Mouse (Mus musculus) left cerebral cortex, postnatal 36 days (tissue): Measurements from ENCODE around the gene Tubb2a. TPM values are rescaled to one million over a fixed set of nuclear protein-coding genes. Genes with fewer than 3 reads are reported as not detected.

Experiments used
- DNase-seq, 2 experiments: peaks; one replicate each; pipeline ENCODE4 v3.0.0; 2021 to 2022; ENCODE audit warnings: low spot score in 2 of 2, mixed read lengths in 1 of 2
- intact Hi-C: fragments of 180-260 bp; cut with DNase I; formaldehyde crosslinking; loops from one replicate; pipeline ENCODE4 v1.15.1; 2025
- total RNA-seq, 2 experiments: library from RNA; stranded (reverse); gene quantifications; 2 replicates each; pipeline ENCODE4 v1.2.3; 2021

The Tubb2a gene
- 100 to 1,000 TPM; 839 to 952 TPM for total RNA-seq

- intact Hi-C loops = loop anchor here (2.0 kb wide), 2 partner anchors 53 to 73 kb away; partner anchors contain the start of gene Tubb2b
- peak; percentile 91 to 92 for DNase-seq
Observed at GRCm38 (mm10) chr13:34077492-34078271, at the start of gene Tubb2a. TSS of gene Tubb2a (minus strand) at chr13:34078007.

GRCm38 (mm10) chr13:34125711-34126110 lies 47.9 kb upstream of the Tubb2a start:
- DNase-seq = no peak
- intact Hi-C loops = no loop called here

GRCm38 (mm10) chr13:34120536-34120935 lies 42.7 kb upstream of the Tubb2a start:
- DNase-seq = no peak
- intact Hi-C loops = no loop called here

- DNase-seq = no peak
- intact Hi-C loops = no loop called here
Observed at GRCm38 (mm10) chr13:34119406-34119805, 41.6 kb upstream of the Tubb2a start.

- no peak for DNase-seq
- intact Hi-C loops = no loop called here
Observed at GRCm38 (mm10) chr13:34118816-34119215, 41.0 kb upstream of the Tubb2a start.

GRCm38 (mm10) chr13:34116508-34116907 lies 38.7 kb upstream of the Tubb2a start:
- intact Hi-C loops = no loop called here
- no peak for DNase-seq

GRCm38 (mm10) chr13:34114654-34115053 lies 36.8 kb upstream of the Tubb2a start:
- intact Hi-C loops = no loop called here

GRCm38 (mm10) chr13:34113086-34113485 lies 35.3 kb upstream of the Tubb2a start:
- intact Hi-C loops = no loop called here
- DNase-seq = no peak

More at GRCm38 (mm10) chr13:34114654-34115053, 36.8 kb upstream of the Tubb2a start:
- no peak for DNase-seq

- no peak for DNase-seq
- intact Hi-C loops = no loop called here
Observed at GRCm38 (mm10) chr13:34112369-34113081, 34.7 kb upstream of the Tubb2a start.

GRCm38 (mm10) chr13:34111878-34112277 lies 34.1 kb upstream of the Tubb2a start:
- intact Hi-C loops = no loop called here
- no peak for DNase-seq

GRCm38 (mm10) chr13:34111019-34111418 lies 33.2 kb upstream of the Tubb2a start:
- no peak for DNase-seq
- intact Hi-C loops = no loop called here

GRCm38 (mm10) chr13:34109677-34110058 lies 31.9 kb upstream of the Tubb2a start:
- intact Hi-C loops = no loop called here
- no peak for DNase-seq

- intact Hi-C loops = no loop called here
Observed at GRCm38 (mm10) chr13:34109035-34109676, 31.3 kb upstream of the Tubb2a start.

GRCm38 (mm10) chr13:34106999-34107398 lies 29.2 kb upstream of the Tubb2a start:
- DNase-seq = no peak
- intact Hi-C loops = no loop called here

More at GRCm38 (mm10) chr13:34109035-34109676, 31.3 kb upstream of the Tubb2a start:
- no peak for DNase-seq

- intact Hi-C loops = no loop called here
- no peak for DNase-seq
Observed at GRCm38 (mm10) chr13:34106256-34106655, 28.4 kb upstream of the Tubb2a start.

- DNase-seq = no peak
- intact Hi-C loops = no loop called here
Observed at GRCm38 (mm10) chr13:34105364-34105763, 27.6 kb upstream of the Tubb2a start.

GRCm38 (mm10) chr13:34101908-34102307 lies 24.1 kb upstream of the Tubb2a start:
- intact Hi-C loops = no loop called here
- no peak for DNase-seq

GRCm38 (mm10) chr13:34101247-34101646 lies 23.4 kb upstream of the Tubb2a start:
- intact Hi-C loops = no loop called here
- no peak for DNase-seq

- DNase-seq = no peak
- intact Hi-C loops = no loop called here
Observed at GRCm38 (mm10) chr13:34100733-34101132, 22.9 kb upstream of the Tubb2a start.

- no peak for DNase-seq
- intact Hi-C loops = no loop called here
Observed at GRCm38 (mm10) chr13:34097086-34097485, 19.3 kb upstream of the Tubb2a start.
